Mouse (Mus musculus) embryo, embryonic 10.5 days (tissue): ENCODE results near the gene Lrch4.
"Not testable (repeated sequence)": the region's sequence is repeated elsewhere in the genome, so short reads cannot be mapped to it uniquely, and the experiment has no call there.

Experiments
- DNase-seq: peaks from one replicate; pipeline ENCODE4 v3.0.0-alpha.2; 2015; ENCODE audit warnings: low spot score

The Lrch4 gene

DNA sequence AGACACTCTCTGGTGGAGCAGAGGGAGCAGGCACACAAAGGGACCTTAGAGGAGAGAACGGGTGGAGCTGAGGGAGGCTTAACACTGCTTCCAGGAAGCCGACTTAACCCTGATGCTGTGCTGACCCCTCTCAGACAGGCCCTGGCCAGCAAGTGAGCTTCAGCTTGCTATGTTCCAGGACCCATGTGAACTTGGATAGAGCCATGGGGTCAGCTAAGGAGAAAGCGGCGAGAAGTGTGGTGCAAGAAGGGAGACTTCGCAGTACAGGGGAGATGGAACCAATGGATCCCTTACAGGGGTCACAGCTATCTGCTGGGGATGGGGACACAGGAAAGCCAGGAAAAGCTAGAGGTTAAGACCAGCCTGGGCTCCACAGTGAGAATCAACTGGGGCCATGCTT is 15.8 kb upstream of the Lrch4 start:
- DNase-seq, result no peak

GRCm38 (mm10) chr5:137613550-137613949 is 15.4 kb upstream of the Lrch4 start, which contains the start of gene Pcolce:
Gene Pcolce (minus strand): TSS chr5:137613784.
- DNase-seq, result no peak

DNA sequence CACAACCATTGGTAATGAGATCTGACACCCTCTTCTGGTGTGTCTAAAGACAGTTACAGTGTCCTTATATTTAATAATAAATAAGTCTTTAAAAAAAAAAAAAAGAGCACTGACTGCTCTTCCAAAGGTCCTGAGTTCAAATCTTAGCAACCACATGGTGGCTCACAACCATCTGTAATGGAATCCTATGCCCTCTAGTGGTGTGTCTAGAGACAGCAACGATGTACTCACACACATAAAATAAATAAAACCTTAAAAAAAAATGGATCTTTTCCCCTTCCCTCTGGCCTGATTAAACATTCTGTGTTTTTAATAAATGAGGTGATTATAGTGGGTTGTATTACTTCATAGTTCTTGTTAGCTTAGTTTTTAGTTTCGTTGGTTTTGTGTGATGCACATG is 14.0 kb upstream of the Lrch4 start:
- DNase-seq, result not testable (repeated sequence)

- DNase-seq, result no peak
These were observed 13.6 kb upstream of the Lrch4 start for GRCm38 (mm10) chr5:137615347-137615746.

GRCm38 (mm10) chr5:137623937-137624530 is 4.9 kb upstream of the Lrch4 start:
- DNase-seq, result no peak

GRCm38 (mm10) chr5:137627991-137628390 is 930 bp upstream of the Lrch4 start:
- DNase-seq, result no peak

- DNase-seq, result peak; percentile 79
These were observed 393 bp downstream of the Lrch4 start for GRCm38 (mm10) chr5:137629306-137629721.

- no peak for DNase-seq
These were observed 1.1 kb downstream of the Lrch4 start for GRCm38 (mm10) chr5:137629906-137630545.

GRCm38 (mm10) chr5:137630602-137631001 is 1.7 kb downstream of the Lrch4 start:
- peak; percentile 35 for DNase-seq

DNA sequence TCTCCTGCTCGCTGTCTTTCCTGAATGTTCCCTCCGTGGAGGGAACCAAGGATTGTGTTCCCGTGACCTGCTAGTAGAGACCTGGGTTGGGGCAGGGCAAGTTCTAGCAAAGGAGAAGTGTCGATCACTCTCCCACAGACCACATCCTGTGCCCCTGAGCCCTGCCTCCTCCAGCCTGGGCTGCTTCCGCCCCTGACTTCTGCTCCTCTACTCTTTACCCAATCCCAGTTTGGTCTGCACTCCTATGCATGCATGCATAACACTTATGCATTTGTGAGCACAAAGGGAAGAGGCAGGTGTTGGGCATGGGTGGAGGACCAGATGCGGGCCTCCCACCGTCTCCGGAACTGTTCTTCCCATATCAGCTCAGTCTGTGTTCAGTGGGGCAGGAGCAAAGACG is 2.2 kb downstream of the Lrch4 start:
- no peak for DNase-seq

DNA sequence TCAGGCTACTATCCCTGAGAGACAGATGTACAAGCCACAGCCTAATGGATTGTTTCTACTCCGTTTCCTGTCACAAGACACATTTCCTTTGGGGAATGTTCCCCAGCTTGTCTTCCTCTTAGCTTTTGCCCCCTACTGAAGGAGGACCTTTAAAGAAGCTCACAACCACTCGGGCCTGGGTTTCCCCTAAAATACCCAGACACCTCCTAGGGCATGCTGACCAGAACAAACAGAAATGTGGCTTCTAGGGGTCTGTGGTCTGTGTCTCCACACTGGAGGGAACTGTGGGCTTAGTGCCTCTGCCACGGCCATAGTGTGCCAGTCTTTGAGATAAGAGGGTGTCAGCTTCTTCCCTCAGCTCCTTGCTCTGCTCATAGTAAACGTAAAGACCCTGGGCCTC is 2.7 kb downstream of the Lrch4 start:
- DNase-seq, result no peak

DNA sequence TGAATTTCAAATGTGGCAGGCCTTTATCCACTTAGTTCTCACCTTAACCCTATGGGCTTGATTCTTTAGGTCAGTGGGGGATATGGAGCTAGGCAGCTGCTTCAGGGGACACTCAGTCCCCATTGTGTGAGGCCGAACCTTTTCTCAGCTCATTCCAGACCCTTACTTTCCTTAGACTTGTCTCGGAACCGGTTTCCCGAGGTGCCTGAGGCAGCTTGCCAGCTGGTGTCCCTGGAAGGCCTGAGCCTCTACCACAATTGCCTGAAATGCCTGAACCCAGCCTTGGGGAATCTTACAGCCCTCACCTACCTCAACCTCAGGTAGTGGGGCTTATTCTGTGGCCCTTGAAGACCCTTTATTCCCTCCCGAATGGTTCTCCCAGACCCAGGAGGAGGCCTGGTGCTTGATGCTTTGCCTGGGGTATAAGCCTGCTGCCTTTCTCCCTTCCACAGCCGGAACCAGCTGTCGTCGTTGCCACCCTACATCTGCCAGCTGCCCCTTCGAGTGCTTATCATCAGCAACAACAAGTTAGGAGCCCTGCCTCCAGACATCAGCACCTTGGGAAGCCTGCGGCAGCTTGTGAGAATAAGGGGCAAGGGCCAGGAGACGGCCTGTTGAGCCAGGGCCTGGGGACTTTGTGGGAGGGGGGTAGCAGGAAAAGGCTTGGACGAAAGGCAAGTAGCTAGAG is 4.6 kb downstream of the Lrch4 start:
- no peak for DNase-seq

- DNase-seq, result no peak
These were observed 10.6 kb downstream of the Lrch4 start for GRCm38 (mm10) chr5:137639472-137639871.

DNA sequence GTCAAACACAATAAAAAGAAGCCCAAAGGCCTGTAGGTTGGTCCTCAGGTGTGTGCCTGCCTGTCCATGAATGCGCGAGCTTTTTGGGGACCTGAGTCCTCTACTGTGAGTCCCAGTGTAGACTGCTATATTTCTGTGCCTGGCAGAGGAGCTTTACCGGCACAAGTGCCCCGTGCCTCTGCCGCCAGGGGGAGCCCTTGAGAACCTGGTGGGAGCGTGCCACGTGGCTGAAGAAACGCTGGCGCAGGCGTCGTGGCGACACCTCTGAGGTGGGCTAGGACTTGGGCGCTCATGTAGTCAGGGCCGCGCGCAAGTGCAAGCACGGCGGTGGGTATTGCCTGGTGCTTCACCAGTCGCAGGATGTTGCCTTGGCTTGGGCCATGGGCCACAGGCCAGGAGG is 12.1 kb downstream of the Lrch4 start, which contains the start of gene Sap25:
Gene Sap25, plus strand, starts transcription at position 281 of the 400 bp plus-strand sequence.
- no peak for DNase-seq

GRCm38 (mm10) chr5:137642886-137643285 is 14.0 kb downstream of the Lrch4 start:
- no peak for DNase-seq

- DNase-seq, result no peak
These were observed 15.6 kb downstream of the Lrch4 start for GRCm38 (mm10) chr5:137644484-137644883.

- peak; percentile 37 for DNase-seq
These were observed 16.2 kb downstream of the Lrch4 start for GRCm38 (mm10) chr5:137645091-137645651.

DNA sequence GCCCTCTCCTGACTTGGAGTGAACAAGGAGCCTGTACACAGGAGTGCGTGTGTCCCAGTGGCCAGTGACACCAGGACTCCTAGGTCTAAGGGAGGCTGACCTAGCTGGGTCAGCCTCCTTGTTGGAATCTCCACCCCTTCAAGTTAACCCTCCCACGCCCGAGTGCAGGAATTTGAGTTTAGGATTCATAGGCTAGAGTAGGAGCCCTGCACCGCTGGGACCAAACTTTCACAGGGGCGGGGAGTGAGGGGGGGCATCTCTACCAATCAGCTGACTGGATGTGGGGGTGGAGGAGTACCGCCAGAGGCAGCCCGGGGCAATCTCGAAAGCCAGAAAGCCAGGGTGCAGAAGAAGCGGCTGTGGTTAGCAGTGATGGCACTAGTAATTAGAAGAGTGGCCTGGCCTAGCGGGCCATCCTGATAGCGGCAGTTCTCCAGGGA is 16.8 kb downstream of the Lrch4 start, which contains the start of gene Irs3:
Gene Irs3, minus strand, starts transcription at position 63 of the 440 bp plus-strand sequence.
- peak; percentile 58 for DNase-seq

- DNase-seq, result no peak
These were observed 19.1 kb downstream of the Lrch4 start for GRCm38 (mm10) chr5:137647827-137648601.

DNA sequence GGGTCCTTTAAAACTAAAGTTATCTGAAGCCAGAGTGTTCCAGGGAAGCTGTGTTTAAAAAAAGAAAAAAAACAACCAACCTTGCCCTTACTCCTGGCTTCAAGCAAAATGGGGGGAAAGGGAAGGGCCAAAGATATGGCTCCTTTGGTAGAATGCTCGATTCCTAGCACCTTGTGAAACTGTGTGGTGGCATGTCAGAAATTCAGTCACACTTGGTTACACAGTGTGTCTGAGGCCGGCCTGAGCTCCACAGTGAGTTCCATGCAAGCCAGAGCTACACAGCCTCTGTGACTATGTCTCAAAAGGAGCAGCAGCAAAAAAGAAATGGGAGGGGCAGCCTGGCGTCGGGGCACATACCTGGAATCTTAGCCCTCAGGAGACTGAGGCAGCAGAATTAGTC is 20.3 kb downstream of the Lrch4 start:
- DNase-seq, result no peak

DNA sequence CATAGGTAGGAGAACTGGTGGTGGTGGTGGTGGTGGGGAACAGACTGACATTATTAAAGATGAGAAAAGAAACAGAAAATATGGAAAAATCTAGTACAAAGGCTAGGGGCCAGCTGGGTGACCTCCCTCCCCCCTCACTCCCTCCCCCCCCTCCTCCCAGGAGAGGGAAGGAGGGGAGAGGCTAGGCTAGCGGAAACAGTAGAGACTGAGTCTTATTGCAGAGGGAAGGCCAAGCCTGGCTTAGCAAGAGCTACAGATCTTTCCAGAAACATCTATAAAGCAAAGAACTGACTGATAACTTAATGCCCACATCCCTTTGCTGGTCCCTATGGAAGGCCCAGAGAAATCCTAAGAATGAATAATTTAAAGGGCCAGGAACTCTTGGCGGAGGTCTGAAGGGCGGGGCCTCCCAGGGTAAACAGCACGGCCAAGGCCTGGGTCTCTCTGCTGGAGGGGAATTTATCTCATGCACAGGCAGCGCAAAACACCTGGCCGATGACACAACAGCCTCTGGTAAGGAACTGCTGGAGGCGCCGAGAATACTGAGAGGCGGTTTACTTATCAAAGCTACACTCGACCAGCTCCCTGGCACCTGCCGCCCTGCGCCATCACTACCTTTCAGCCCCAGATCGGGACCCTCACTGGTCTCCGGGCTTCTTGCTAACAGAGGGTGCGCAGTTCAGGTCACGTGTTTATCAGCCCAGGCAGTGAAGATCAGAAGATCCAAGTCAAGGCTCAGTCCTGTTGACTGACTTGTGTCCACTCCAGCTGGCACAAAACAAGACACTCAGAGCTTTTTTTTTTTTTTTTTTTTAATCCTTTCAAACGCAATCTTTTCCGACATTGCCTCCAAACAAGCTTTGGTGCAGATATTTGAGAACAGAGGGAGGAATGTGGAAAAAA is 21.0 kb downstream of the Lrch4 start:
- DNase-seq, result peak; percentile 46
